Mouse (Mus musculus) midbrain, embryonic 13.5 days (tissue): ENCODE results near the gene Flt3. TPM values are rescaled to one million over a fixed set of nuclear protein-coding genes. Genes with fewer than 3 reads are reported as not detected.

Experiments
- ATAC-seq: fragments of 200-750 bp; cut with Nextera tagmentation; 2 replicates; pipeline ENCODE4 v1.8.0; 2017; ENCODE audit warnings: mild to moderate bottlenecking, moderate TSS enrichment, moderate library complexity
- H3K27ac ChIP-seq: fragments of 300-500 bp; sonication (generic); 2 replicates; pipeline ENCODE4 v1.5.1; 2015; ENCODE audit warnings: inconsistent platforms, mild to moderate bottlenecking, moderate library complexity
- H3K27me3 ChIP-seq: fragments of 300-500 bp; sonication (generic); 2 replicates; pipeline ENCODE4 v1.6.1; 2015; ENCODE audit warnings: mild to moderate bottlenecking, inconsistent platforms
- H3K36me3 ChIP-seq: fragments of 300-500 bp; sonication (generic); 2 replicates; pipeline ENCODE4 v1.6.1; 2015; ENCODE audit warnings: mild to moderate bottlenecking, inconsistent platforms
- H3K4me1 ChIP-seq: fragments of 300-500 bp; sonication (generic); replicated peaks from 2 replicates; pipeline ENCODE4 v1.6.1; 2015; ENCODE audit warnings: inconsistent platforms
- H3K4me2 ChIP-seq: fragments of 300-500 bp; sonication (generic); replicated peaks from 2 replicates; pipeline ENCODE4 v1.6.1; 2015; ENCODE audit warnings: moderate library complexity, mild to moderate bottlenecking, inconsistent platforms
- H3K4me3 ChIP-seq: fragments of 300-500 bp; sonication (generic); replicated peaks from 2 replicates; pipeline ENCODE4 v1.5.1; 2015; ENCODE audit warnings: mild to moderate bottlenecking, inconsistent platforms
- H3K9ac ChIP-seq: fragments of 300-500 bp; sonication (generic); replicated peaks from 2 replicates; pipeline ENCODE4 v1.6.1; 2015; ENCODE audit warnings: mild to moderate bottlenecking, inconsistent platforms
- H3K9me3 ChIP-seq: fragments of 300-500 bp; sonication (generic); 2 replicates; pipeline ENCODE4 v1.6.1; 2016; ENCODE audit warnings: mild to moderate bottlenecking, inconsistent platforms
- WGBS: fragments of 180-500 bp; shearing (Covaris S2); methylation state at CpG from one replicate; pipeline ENCODE4 v1.1.7; 2015; 5-methylcytosine and 5-hydroxymethylcytosine counted together
- polyA plus RNA-seq: library from polyadenylated mRNA; unstranded; fragments of >200 nt; fragmentation: Nextera tagmentation; extraction: Ambion mirVana; gene quantifications from 2 replicates; pipeline ENCODE4 v1.2.1, GENCODE M21; 2015

Gene Flt3
- polyA plus RNA-seq, 1 experiment from 2014 or later = 0.09 TPM

DNA sequence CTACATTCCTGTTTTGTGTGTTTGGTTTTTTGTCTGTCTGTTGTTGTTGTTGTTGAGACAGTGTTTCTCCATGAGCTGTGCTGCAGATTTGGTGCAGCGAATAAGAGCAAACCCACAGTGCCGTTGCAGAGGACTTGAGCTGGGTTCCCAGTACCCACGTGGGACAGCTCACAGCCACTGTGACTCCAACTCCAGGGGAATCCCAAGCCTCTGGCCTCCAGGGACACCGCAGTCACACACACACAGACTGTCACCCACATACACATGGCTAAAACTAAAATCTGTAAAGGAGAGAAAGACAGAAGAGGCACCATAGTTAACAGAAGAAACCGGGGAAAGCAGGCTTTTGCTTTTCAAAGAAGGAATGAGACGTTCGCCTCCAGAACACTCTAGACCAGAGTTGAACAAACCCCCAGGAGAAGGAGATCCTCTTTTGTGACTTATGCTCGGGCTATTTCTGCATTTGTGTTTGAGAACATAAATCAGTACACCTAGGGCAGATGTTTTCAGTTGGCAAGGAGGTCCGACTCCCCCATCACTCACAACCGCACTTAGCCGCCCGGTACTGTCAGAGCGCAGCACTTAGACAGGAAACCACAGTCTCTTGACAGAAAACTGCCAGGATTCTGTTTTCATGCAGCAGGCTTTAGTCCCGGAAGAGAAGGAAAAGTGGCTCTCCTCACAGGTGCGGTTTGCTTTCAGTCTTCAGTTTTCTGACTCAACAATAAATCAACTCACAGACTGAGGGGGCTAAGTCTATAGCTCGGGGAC lies 34.1 kb downstream of the Flt3 start:
- Histone ChIP-seq H3K9ac (no peak overlapping the region), H3K4me2 (no peak overlapping the region), H3K9me3 (no peaks in the 10 kb centered on the region), H3K4me3 (no peak overlapping the region), H3K4me1 (no peaks in the 10 kb centered on the region), H3K27me3 (no peaks in the 10 kb centered on the region; the same call in 1 of the 2 replicates), H3K27ac (no peak overlapping the region), H3K36me3 (no peaks in the 10 kb centered on the region)
- WGBS = 80% methylated on average over 16 of the region's 16 CpGs
- ATAC-seq = no peak

- ATAC-seq = no peak
- H3K27ac ChIP-seq = no peak overlapping the region
- H3K4me1 ChIP-seq = no peaks in the 10 kb centered on the region
- WGBS = 86% methylated on average over 12 of the region's 12 CpGs
- H3K27me3 ChIP-seq = no peaks in the 10 kb centered on the region; the same call in 1 of the 2 replicates
- no peak overlapping the region for H3K4me2 ChIP-seq
- H3K36me3 ChIP-seq = no peaks in the 10 kb centered on the region
- no peak overlapping the region for H3K4me3 ChIP-seq
- H3K9me3 ChIP-seq = no peaks in the 10 kb centered on the region
- H3K9ac ChIP-seq = no peak overlapping the region
Measured at GRCm38 (mm10) chr5:147363054-147363453, 37.2 kb downstream of the Flt3 start.

DNA sequence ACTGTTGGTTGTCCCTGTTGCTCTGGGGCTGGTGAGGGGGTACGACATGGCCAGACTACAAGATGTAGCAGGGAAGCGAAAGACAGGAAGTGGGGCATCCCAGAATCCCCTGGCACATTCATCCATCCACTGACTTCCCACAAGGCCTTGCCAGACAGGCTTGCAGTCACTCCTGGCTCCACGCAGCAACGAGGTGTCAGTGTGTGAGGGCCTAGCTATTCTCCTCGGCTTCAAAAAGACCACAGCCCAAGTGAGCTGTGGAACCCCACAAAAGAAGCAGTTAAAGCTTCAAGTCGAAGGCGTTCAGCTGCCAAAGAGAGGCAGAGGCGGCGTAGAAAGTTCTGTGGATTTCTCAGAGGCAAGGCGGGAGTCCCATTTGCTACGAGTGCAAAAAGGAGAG lies 41.8 kb downstream of the Flt3 start:
- no peak for ATAC-seq
- H3K4me1 ChIP-seq = no peaks in the 10 kb centered on the region
- H3K4me2 ChIP-seq = no peak overlapping the region
- no peaks in the 10 kb centered on the region for H3K9me3 ChIP-seq
- H3K27me3 ChIP-seq = no peaks in the 10 kb centered on the region
- H3K36me3 ChIP-seq = no peaks in the 10 kb centered on the region
- 87% methylated on average over 11 of the region's 11 CpGs for WGBS
- H3K4me3 ChIP-seq = no peak overlapping the region
- no peak overlapping the region for H3K9ac ChIP-seq
- no peak overlapping the region for H3K27ac ChIP-seq

- Histone ChIP-seq H3K27ac (no peak overlapping the region), H3K4me3 (no peak overlapping the region), H3K9ac (no peak overlapping the region), H3K27me3 (no peaks in the 10 kb centered on the region), H3K9me3 (no peaks in the 10 kb centered on the region), H3K4me1 (no peaks in the 10 kb centered on the region), H3K4me2 (no peak overlapping the region), H3K36me3 (no peaks in the 10 kb centered on the region)
- WGBS = 35% methylated on average over 3 of the region's 3 CpGs
- no peak for ATAC-seq
Measured at GRCm38 (mm10) chr5:147357536-147357935, 42.8 kb downstream of the Flt3 start.

DNA sequence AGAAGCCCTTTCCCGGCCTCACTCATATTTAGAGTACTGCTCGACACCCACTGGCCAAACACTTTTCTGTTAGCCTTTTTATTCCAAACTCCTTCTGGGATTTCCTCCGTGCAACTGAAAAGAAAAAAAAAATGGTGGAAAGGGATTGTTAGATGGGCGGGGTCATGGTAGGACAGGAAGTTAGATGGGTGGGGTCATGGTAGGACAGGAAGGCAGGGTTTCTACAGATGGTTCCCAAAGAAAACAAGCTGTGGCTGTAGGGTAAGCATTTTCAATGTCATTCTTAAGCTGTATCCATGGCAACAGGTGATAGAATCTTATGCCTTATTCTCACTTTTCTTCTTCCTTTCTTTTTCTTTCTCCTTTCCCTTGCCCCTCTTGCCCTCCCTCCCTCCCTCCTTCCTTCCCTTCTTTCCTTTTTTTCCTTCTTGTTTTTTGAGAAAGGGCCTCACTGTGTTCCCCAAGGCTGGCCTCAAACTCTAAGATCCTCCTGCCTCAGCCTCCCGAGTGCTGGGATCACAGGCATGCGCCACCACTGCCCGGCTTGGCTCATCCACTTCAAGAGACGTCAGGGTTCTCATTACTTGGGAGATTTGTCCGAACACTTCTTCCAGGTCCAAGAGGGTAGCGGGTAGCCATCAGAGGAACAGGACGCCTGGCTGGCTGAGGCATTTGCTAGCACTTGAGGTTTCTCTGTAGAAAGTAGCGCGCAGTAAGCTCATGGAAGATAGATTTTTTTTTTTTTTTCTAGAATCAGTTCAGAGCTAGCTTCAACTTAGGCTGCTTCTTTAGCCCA lies 43.8 kb downstream of the Flt3 start:
- H3K9me3 ChIP-seq = no peaks in the 10 kb centered on the region
- WGBS = 93% methylated on average over 13 of the region's 13 CpGs
- no peaks in the 10 kb centered on the region for H3K36me3 ChIP-seq
- H3K27me3 ChIP-seq = no peaks in the 10 kb centered on the region
- no peak overlapping the region for H3K4me2 ChIP-seq
- no peak overlapping the region for H3K9ac ChIP-seq
- no peaks in the 10 kb centered on the region for H3K4me1 ChIP-seq
- no peak overlapping the region for H3K27ac ChIP-seq
- H3K4me3 ChIP-seq = no peak overlapping the region
- no peak for ATAC-seq

GRCm38 (mm10) chr5:147355788-147356187 lies 44.5 kb downstream of the Flt3 start:
- H3K27ac ChIP-seq = no peak overlapping the region
- H3K9ac ChIP-seq = no peak overlapping the region
- no peaks in the 10 kb centered on the region for H3K9me3 ChIP-seq
- no peak overlapping the region for H3K4me2 ChIP-seq
- WGBS = 81% methylated on average over 3 of the region's 3 CpGs
- no peaks in the 10 kb centered on the region for H3K27me3 ChIP-seq
- no peak overlapping the region for H3K4me3 ChIP-seq
- H3K4me1 ChIP-seq = no peaks in the 10 kb centered on the region
- no peak for ATAC-seq
- no peaks in the 10 kb centered on the region for H3K36me3 ChIP-seq

DNA sequence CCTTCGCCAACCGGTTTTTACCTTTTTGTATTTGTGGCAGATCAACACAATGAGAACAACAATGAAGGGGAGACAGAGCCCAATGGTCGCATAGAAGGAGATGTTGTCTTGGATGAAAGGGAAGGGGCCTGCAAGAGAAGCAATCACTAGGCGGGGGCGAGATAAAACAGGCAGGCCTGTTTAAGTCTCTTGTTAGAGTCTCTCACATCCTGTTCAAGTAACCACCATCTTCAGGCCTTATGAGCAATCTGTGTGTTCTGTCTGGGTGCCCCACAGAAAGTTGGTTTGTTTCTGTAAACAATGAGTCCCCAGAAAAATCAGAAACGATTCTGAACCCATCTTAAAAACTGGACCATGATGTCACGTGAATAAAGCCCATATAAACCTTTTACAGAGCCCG lies 45.3 kb downstream of the Flt3 start:
- Histone ChIP-seq H3K27me3 (no peaks in the 10 kb centered on the region), H3K4me3 (no peak overlapping the region), H3K9ac (no peak overlapping the region), H3K27ac (no peak overlapping the region), H3K36me3 (no peaks in the 10 kb centered on the region), H3K9me3 (no peaks in the 10 kb centered on the region), H3K4me2 (no peak overlapping the region), H3K4me1 (no peaks in the 10 kb centered on the region)
- no peak for ATAC-seq
- WGBS = 75% methylated on average over 8 of the region's 8 CpGs

- Histone ChIP-seq H3K4me3 (no peak overlapping the region), H3K36me3 (no peaks in the 10 kb centered on the region), H3K4me2 (no peak overlapping the region), H3K9ac (no peak overlapping the region), H3K27me3 (no peaks in the 10 kb centered on the region), H3K4me1 (no peaks in the 10 kb centered on the region), H3K27ac (no peak overlapping the region), H3K9me3 (no peaks in the 10 kb centered on the region)
- WGBS = 73% methylated on average over 17 of the region's 17 CpGs
- ATAC-seq = no peak
Measured at GRCm38 (mm10) chr5:147354161-147354780, 46.0 kb downstream of the Flt3 start.

- H3K4me3 ChIP-seq = no peak overlapping the region
Measured at GRCm38 (mm10) chr5:147351931-147352330, 48.4 kb downstream of the Flt3 start.

DNA sequence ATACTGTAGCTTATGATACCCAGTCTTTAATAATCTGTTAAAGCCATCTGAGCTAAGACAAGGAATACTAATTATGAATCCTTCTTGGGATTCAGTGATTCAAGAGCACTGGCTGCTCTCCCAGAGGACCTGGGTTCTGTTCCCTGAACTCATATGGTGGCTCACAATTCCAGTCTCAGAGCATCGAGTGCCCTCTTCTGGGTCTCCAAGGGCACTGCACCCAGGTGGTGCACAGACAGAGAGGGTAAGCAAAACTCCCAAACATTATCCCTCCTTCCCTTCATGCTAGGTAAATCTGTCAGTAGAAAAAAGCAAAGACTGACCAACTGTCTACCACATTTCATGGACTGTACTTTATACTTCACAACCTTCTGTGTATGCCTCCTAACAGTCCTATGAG lies 54.3 kb downstream of the Flt3 start:
- WGBS = 79% methylated on average over 1 of the region's 1 CpGs
- H3K36me3 ChIP-seq = no peaks in the 10 kb centered on the region

More at GRCm38 (mm10) chr5:147351931-147352330, 48.4 kb downstream of the Flt3 start:
- Histone ChIP-seq H3K27ac (no peak overlapping the region), H3K36me3 (no peaks in the 10 kb centered on the region), H3K27me3 (no peaks in the 10 kb centered on the region), H3K9me3 (no peaks in the 10 kb centered on the region), H3K4me2 (no peak overlapping the region), H3K4me1 (no peaks in the 10 kb centered on the region), H3K9ac (no peak overlapping the region)
- ATAC-seq = no peak
- 94% methylated on average over 8 of the region's 8 CpGs for WGBS

GRCm38 (mm10) chr5:147343904-147344303 lies 56.4 kb downstream of the Flt3 start:
- no peak overlapping the region for H3K9ac ChIP-seq
- H3K4me2 ChIP-seq = no peak overlapping the region
- no peak overlapping the region for H3K4me3 ChIP-seq
- WGBS = 92% methylated on average over 10 of the region's 10 CpGs
- no peaks in the 10 kb centered on the region for H3K4me1 ChIP-seq
- H3K27me3 ChIP-seq = no peaks in the 10 kb centered on the region
- H3K36me3 ChIP-seq = no peaks in the 10 kb centered on the region
- H3K27ac ChIP-seq = no peak overlapping the region
- H3K9me3 ChIP-seq = no peaks in the 10 kb centered on the region
- ATAC-seq = no peak

More for the DNA sequence above, 54.3 kb downstream of the Flt3 start:
- no peak overlapping the region for H3K9ac ChIP-seq
- no peaks in the 10 kb centered on the region for H3K27me3 ChIP-seq
- H3K4me1 ChIP-seq = no peaks in the 10 kb centered on the region
- H3K9me3 ChIP-seq = no peaks in the 10 kb centered on the region
- no peak overlapping the region for H3K27ac ChIP-seq
- H3K4me2 ChIP-seq = no peak overlapping the region
- H3K4me3 ChIP-seq = no peak overlapping the region
- no peak for ATAC-seq

DNA sequence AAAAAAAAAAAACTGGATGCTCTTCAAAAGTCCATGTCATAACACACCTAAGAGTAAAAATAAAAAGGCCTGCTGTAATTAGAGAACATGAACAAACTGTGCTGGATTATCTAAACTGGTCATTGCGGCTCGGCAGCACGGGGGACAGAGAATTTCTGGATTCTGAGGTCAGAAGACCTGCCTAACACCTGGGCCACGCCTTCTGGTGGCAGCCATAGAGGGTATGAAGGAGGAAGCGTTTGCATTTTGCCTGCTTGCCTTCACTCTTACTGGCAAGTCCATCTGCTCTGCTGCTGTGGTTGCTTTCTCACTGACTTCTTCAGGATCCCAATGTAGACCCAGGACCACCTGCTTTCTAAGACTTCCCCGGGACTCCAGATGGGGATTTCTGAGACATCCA lies 57.4 kb downstream of the Flt3 start:
- H3K9ac ChIP-seq = no peak overlapping the region
- H3K4me3 ChIP-seq = no peak overlapping the region
- no peaks in the 10 kb centered on the region for H3K36me3 ChIP-seq
- no peak overlapping the region for H3K27ac ChIP-seq
- no peaks in the 10 kb centered on the region for H3K4me1 ChIP-seq
- 95% methylated on average over 6 of the region's 6 CpGs for WGBS
- no peaks in the 10 kb centered on the region for H3K27me3 ChIP-seq
- no peak overlapping the region for H3K4me2 ChIP-seq
- no peak for ATAC-seq
- no peaks in the 10 kb centered on the region for H3K9me3 ChIP-seq
